Mouse (Mus musculus) CD4-positive helper T cell, adult 2 months (primary cell): ENCODE measurements around the gene Ctnna2.

ENCODE experiments used
- DNase-seq: peaks from one replicate; pipeline ENCODE4 v3.0.0-alpha.2; 2012; ENCODE audit warnings: low read depth, missing footprints, low spot score

Gene Ctnna2

DNA sequence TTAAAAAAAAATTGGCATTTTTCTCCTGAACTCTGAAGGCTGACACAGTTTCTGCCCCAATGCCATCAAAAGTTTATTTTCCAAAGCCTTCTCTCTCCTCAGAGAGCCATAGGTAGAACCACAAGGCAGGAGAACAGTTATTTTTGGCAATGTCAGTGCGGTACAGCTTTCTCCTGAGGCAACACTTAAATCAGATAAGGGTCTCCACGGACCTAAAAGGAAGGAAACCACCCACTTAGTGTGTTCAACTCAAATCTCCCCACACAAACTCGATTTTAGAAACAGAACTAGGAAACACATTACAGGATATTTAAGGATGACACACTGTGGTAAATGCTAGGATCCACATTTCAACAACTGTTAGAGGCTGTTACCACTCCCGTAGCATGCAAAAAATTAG lies 803.7 kb downstream of the Ctnna2 start:
- DNase-seq, result no peak

GRCm38 (mm10) chr6:77157028-77157427 lies 822.5 kb downstream of the Ctnna2 start:
- DNase-seq, result no peak

- DNase-seq, result no peak
These were observed 840.1 kb downstream of the Ctnna2 start for GRCm38 (mm10) chr6:77139306-77139920.

DNA sequence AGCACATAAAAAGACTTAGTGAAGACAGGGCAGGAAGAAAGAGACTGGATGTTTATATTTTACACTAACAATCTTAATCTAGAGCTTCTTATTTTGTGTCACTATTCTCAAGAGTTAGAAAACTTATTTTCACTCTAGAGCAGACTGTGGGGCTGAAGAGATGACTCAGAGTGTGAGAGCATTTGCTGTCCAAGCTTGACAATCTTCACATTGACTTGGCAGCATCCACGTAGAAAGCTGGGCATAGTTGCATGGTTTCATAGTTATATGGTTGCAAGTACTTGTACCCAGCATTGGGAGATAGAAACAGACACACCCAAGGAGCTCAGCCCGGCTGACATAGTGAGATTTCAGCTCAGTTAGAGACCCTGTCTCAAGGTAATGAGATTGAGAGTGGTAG lies 858.6 kb downstream of the Ctnna2 start:
- DNase-seq, result no peak

DNA sequence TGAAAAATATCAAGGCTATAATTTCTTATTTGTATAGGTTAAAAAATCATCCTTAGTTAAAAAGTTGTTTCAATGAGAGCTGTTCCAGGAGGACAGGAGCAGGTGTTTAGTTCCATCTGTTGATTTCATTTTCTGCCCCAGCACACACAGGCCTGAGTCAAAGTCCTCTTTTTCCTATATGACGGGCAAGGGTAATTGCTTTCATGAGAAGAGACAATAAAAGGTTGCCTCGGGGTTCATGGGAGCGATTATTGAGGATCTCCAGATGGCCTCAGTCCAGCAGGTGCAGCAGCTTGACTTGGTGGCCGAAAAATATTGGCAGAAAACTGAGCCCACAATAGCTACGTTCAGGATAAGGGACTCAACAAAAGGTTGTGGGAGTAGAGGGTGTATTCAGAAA lies 859.0 kb downstream of the Ctnna2 start:
- DNase-seq, result no peak

DNA sequence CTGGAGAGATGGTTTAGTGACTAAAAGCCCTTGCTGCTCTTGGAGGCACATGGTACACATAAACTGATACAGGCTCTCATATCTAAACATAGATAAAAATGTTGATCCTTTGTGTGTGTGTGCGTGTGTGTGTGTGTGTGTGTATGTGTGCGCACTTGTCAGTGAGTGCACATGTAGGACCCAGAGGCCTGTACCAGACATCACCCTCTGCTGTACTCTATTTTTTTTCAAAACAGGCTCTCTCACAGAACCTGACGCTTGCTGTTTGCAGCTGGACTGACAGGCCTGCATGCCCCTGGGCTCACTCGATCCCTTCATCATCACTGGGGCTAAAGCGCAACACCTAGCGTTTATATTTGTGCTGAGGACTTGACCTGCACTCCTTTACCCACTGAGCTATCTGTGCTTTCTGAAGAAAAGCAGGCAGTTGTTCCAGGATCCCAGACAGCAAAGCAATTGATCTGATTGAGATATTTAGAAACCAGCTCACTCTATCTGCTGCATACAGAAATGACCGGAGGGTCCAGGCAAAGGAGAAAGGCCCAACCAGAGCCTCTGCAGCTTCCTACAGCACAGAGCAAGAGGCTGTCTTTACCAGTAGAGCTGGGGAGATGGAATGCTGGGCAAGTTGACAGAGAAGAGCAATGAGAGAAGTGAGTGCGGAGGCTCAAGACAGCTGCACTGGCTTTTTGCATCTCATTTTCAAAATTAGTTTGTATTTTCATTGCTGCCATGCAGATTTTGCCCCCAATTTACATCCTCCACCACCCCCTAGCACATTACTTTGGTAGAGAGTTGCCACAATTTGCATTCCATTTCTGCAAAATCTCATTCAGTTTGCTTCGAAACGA lies 870.2 kb downstream of the Ctnna2 start:
- DNase-seq, result no peak

GRCm38 (mm10) chr6:77101047-77101446 lies 878.5 kb downstream of the Ctnna2 start:
- no peak for DNase-seq

- DNase-seq, result no peak
These were observed 881.0 kb downstream of the Ctnna2 start for GRCm38 (mm10) chr6:77098540-77098939.

DNA sequence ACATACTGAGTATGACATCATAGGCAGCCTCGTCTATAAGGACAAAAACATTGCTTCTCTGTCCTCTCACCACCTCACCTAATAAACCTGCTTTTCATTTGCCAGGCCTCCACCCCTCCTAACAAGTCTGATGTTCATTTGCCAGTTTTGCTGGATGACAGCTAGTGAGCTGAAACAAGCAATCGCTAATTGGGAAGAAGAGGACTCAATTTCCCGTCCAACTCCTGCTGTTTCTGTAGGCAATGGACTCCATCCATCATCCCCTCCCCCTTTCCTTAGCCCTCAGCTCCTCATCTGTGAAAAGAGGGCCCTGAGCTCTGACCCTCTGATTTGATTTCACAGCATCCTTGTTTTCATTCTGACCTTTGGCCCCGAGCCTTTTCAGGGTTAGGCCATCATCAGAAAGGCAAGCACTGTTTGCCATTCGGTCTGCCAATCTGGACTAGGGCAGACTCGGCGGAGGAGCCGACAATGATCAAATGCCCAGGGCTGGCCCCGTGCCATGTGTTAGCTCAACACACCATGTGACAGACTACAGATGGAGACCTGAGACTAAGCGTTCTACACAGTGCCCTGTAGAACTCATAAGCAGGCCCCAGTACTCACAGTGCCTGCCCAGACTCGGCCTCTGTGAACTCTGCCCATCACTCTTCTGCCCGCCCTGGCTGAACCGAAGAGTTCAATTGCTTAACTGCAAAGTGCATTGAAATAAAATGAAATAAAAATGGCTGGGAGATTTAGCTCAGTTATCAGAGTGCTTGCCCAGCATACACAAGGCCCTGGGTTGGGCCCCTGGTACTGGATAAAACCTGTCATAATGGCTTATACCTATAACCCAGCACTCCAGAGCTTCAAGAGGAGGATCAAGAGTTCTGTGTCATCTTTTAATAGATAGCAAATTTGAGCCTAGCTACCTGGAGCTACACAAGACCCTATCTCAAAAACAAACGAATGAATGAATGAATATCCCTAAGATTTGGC lies 903.8 kb downstream of the Ctnna2 start:
- DNase-seq, result no peak

GRCm38 (mm10) chr6:77069595-77069994 lies 909.9 kb downstream of the Ctnna2 start:
- DNase-seq, result no peak

DNA sequence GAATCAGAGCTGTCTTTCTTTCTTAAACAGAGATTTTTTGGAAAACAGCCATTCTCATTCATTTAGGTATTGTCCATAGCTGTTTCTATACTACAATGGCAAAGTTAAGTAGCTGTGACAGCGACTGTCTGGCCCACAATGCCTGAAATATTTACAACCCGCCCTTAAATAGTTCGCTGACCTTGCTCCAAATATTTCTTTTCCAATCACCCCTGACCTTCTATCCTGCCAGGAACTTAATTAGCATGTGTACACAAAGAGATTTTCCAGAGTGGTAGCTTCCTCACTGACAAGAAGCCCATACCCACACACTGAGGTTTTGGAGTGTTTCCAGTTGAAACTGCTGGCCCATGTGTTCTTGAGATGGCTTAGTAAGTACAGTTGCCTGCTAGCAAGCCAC lies 928.8 kb downstream of the Ctnna2 start:
- DNase-seq, result no peak

DNA sequence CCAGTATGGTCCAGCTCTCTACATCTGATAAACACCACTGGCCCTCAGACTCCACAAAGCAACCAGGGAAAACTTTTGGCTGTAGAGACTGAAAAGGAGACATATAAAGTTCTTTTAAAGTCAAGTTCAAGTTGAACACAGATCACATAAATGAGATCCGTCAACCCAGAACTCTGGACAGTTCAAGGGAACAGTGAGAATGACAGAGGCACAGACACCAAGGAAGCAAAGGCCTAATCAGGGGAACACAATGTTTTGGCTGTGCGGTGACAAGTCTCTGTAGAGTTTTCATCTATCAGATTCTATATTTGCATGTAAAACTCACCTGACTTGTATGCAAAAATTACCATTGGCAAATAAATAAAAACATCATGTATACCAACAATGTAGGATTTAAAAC lies 929.3 kb downstream of the Ctnna2 start:
- no peak for DNase-seq

- DNase-seq, result no peak
These were observed 931.9 kb downstream of the Ctnna2 start for GRCm38 (mm10) chr6:77047568-77047967.

DNA sequence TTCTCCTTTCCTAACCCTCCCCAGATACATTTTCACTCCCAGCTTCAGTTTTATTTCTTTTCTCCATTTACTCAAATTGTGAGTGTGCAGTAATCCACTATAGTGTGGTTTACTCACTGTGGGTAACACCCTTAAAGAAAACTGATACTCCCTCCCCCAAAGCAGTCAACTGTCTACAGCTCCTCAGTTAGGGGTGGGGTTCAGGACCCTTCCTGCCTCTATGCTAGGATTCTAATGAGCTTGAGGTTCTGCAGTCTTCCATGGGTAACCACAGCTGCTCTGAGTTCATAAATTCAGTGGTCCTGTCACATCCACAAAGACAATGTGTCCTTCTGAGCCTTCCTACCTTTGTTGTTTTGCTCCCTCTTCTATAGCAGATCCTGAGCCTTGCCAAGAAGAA lies 954.4 kb downstream of the Ctnna2 start:
- DNase-seq, result no peak

GRCm38 (mm10) chr6:77013194-77013593 lies 966.3 kb downstream of the Ctnna2 start:
- DNase-seq, result no peak

- no peak for DNase-seq
These were observed 968.5 kb downstream of the Ctnna2 start for GRCm38 (mm10) chr6:77011001-77011400.

DNA sequence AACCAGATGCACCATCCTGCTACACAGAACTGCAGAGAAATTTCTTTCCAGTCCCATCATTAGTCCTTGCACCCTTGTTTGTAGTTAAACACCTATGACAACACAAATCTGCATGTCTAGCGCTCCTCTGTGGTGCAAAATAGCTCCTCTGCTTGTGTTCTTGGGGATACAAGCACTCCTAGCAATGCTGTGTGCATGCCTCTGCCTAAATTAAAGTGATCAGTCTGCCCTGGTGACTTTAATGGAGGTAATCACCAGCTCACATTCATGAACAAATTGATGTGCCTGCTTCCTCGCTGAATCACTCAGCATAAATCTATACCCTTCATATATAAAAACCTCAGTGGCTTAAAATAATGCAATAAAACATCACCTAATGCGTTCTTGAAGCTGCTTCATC lies 987.4 kb downstream of the Ctnna2 start:
- no peak for DNase-seq

DNA sequence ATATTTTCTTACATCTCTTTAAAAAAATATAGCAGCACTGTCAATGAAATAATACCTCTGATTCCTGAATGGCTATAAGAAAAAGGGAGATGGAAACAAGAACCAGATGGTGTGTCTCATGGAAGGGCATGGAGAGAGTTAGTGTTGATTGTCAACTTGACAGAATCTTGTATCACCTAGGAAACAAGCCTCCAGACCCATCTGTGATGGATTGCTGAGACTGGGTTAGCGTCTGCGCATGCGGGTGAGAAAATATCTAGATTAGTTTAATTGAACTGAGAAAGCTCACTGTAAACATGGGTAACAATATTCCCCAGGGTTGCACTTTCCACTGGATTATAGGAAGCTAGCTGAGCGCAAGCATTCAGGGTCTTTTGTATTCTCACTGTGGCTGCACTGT lies 994.7 kb downstream of the Ctnna2 start:
- DNase-seq, result no peak

- DNase-seq, result no peak
These were observed 997.8 kb downstream of the Ctnna2 start for GRCm38 (mm10) chr6:76981651-76982050.

- DNase-seq, result no peak
These were observed 1000.1 kb downstream of the Ctnna2 start for GRCm38 (mm10) chr6:76979247-76979850.

- DNase-seq, result no peak
These were observed 1001.7 kb downstream of the Ctnna2 start for GRCm38 (mm10) chr6:76977817-76978216.

DNA sequence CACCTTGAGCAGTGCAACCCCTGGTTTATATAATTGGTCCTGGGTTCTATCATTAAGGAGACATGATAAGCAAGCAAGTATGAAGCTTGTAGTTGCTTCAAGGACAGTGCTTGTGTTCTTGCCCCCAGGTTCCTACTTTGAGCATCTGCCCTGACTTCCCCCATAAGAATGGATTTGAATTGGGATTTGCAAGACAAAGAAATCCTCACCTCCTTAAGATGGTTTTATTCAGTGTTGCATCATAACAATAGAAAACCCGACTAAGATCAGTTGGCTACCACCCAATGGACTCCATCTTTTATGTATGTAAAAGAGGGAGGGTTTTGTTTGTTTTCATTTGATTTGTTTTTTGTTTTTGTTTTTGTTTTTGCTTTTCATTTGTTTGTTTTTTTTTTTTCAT lies 1005.2 kb downstream of the Ctnna2 start:
- no peak for DNase-seq
